Mouse (Mus musculus) thymus, adult 2 months (tissue): ENCODE measurements around the gene Immt.
A peak's percentile ranks its signal among the peaks of the same experiment; 100 is the strongest.

ENCODE experiments used
- CTCF ChIP-seq: fragments of 200-500 bp; IDR thresholded peaks from 2 replicates; pipeline ENCODE4 v1.5.1; 2012; ENCODE audit warnings: mild to moderate bottlenecking, control low read depth, low read length, moderate library complexity, borderline replicate concordance; ENCODE audit not compliant: control insufficient read depth, poor library complexity, insufficient read depth; ENCODE audit errors: extremely low read depth
- POLR2A ChIP-seq: fragments of 200-500 bp; IDR thresholded peaks from 2 replicates; pipeline ENCODE4 v1.6.1; 2012; ENCODE audit warnings: mild to moderate bottlenecking, low read length, control low read depth, moderate library complexity; ENCODE audit not compliant: control insufficient read depth, poor library complexity, insufficient read depth; ENCODE audit errors: extremely low read depth

DNA sequence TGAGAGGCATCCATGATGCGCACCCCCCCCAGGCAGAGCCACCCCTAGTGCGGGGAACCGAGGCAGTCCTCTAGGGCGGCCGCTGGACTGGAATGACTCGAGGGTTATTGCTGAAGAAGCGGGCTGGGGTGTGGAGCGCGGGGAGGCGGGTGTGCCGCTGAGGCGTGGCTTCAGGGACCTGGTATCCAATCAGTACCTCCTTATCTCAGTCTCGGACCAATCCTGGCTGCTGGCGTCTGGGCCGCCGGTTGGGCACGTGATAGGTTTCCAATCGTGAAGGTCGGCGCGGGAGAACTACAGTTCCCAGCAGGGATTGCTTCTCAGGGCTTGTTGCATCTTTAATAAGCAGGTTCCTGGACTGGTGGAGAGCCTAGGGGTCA is 440 bp downstream of the Immt start:
- TF ChIP-seq CTCF (peak; percentile 21; the same call in 1 of the 2 replicates), POLR2A (no peak; the same call in none of the 2 replicates)
